Mouse (Mus musculus) MEL (cell line): ENCODE data around the gene Nr5a1. TPM values are rescaled to one million over a fixed set of nuclear protein-coding genes. Genes with fewer than 3 reads are reported as not detected.

Experiments
- DNase-seq: peaks from one replicate; pipeline ENCODE4 v3.0.0; 2011; ENCODE audit warnings: low read depth, low spot score
- H3K27ac ChIP-seq: 2 replicates; pipeline ENCODE4 v1.5.1; 2012; ENCODE audit warnings: low read depth, mild to moderate bottlenecking, control low read depth, low read length, moderate library complexity; ENCODE audit not compliant: control insufficient read depth
- H3K27me3 ChIP-seq, 2 experiments: fragments of 150-350 bp in 1 of 2; sonication (generic) in 1 of 2; 2 replicates each; pipeline ENCODE4 v1.6.1; 2012; ENCODE audit warnings: low read length in 2 of 2, mild to moderate bottlenecking in 2 of 2, improper control_type of control experiment in 1 of 2, moderate library complexity in 1 of 2; ENCODE audit not compliant: insufficient read depth in 2 of 2, control insufficient read depth in 1 of 2
- H3K36me3 ChIP-seq, 2 experiments: 2 replicates each; pipeline ENCODE4 v1.6.1; 2012 to 2014; ENCODE audit warnings: low read length in 2 of 2, improper control_type of control experiment in 1 of 2, inconsistent platforms in 1 of 2, mild to moderate bottlenecking in 1 of 2; ENCODE audit not compliant: insufficient read depth in 2 of 2, control insufficient read depth in 1 of 2
- H3K4me1 ChIP-seq, 2 experiments: fragments of 150-350 bp in 1 of 2; sonication (generic) in 1 of 2; 2 replicates each; pipeline ENCODE4 v1.6.1; 2012; ENCODE audit warnings: low read length in 2 of 2, improper control_type of control experiment in 1 of 2, mild to moderate bottlenecking in 1 of 2; ENCODE audit not compliant: insufficient read depth in 2 of 2, control insufficient read depth in 1 of 2
- H3K4me3 ChIP-seq, 2 experiments: fragments of 150-350 bp in 1 of 2; sonication (generic) in 1 of 2; 2 replicates each; pipeline ENCODE4 v1.5.1; 2012; ENCODE audit warnings: low read depth in 2 of 2, low read length in 2 of 2, mild to moderate bottlenecking in 2 of 2, moderate library complexity in 2 of 2, control low read depth in 1 of 2, improper control_type of control experiment in 1 of 2; ENCODE audit not compliant: control insufficient read depth in 1 of 2, insufficient read depth in 1 of 2
- H3K79me2 ChIP-seq: 2 replicates; pipeline ENCODE4 v1.6.1; 2012; ENCODE audit warnings: mild to moderate bottlenecking, low read length, moderate library complexity; ENCODE audit not compliant: control insufficient read depth, poor library complexity, insufficient read depth
- H3K9ac ChIP-seq: 2 replicates; pipeline ENCODE4 v1.6.1; 2012; ENCODE audit warnings: low read depth, mild to moderate bottlenecking, control low read depth, low read length, moderate library complexity; ENCODE audit not compliant: control insufficient read depth, poor library complexity, severe bottlenecking
- H3K9me3 ChIP-seq: fragments of 150-350 bp; sonication (generic); replicated peaks from 2 replicates; pipeline ENCODE4 v1.6.1; 2012; ENCODE audit warnings: mild to moderate bottlenecking, low read length, improper control_type of control experiment, moderate library complexity; ENCODE audit not compliant: insufficient read depth
- CTCF ChIP-seq, 3 experiments: IDR thresholded peaks in 2 of 3; conservative IDR thresholded peaks in 1 of 3; 2 replicates each; pipeline ENCODE4 v1.5.1; 2011 to 2012; ENCODE audit warnings: low read length in 3 of 3, low read depth in 2 of 3, mild to moderate bottlenecking in 2 of 3, improper control_type of control experiment in 1 of 3, inconsistent platforms in 1 of 3, mixed read lengths in 1 of 3, moderate library complexity in 1 of 3; ENCODE audit not compliant: control insufficient read depth in 1 of 3, insufficient read depth in 1 of 3, poor library complexity in 1 of 3, severe bottlenecking in 1 of 3
- EP300 ChIP-seq, 2 experiments: IDR thresholded peaks; 2 replicates each; pipeline ENCODE4 v1.6.1; 2011; ENCODE audit warnings: improper control_type of control experiment in 2 of 2, low read length in 2 of 2, low read depth in 1 of 2, mild to moderate bottlenecking in 1 of 2
- GATA1 ChIP-seq: IDR thresholded peaks from 2 replicates; pipeline ENCODE4 v1.6.1; 2011; ENCODE audit warnings: low read depth, low read length, improper control_type of control experiment
- MAX ChIP-seq: IDR thresholded peaks from 2 replicates; pipeline ENCODE4 v1.6.1; 2011; ENCODE audit warnings: low read length, improper control_type of control experiment
- MYB ChIP-seq: IDR thresholded peaks from 2 replicates; pipeline ENCODE4 v1.6.1; 2011; ENCODE audit warnings: mild to moderate bottlenecking, low read depth, low read length, improper control_type of control experiment
- RAD21 ChIP-seq: IDR thresholded peaks from 2 replicates; pipeline ENCODE4 v1.6.1; 2011; ENCODE audit warnings: mild to moderate bottlenecking, low read depth, low read length, improper control_type of control experiment
- SIN3A ChIP-seq: IDR thresholded peaks from 2 replicates; pipeline ENCODE4 v1.6.1; 2012; ENCODE audit warnings: low read length, improper control_type of control experiment, inconsistent platforms
- SMC3 ChIP-seq: IDR thresholded peaks from 2 replicates; pipeline ENCODE4 v1.6.1; 2011; ENCODE audit warnings: low read depth, low read length, improper control_type of control experiment
- TAL1 ChIP-seq: IDR thresholded peaks from 2 replicates; pipeline ENCODE4 v1.6.1; 2012; ENCODE audit warnings: mild to moderate bottlenecking, inconsistent platforms, low read length, moderate library complexity, mixed read lengths
- ZC3H11A ChIP-seq: IDR thresholded peaks from 2 replicates; pipeline ENCODE4 v1.6.1; 2012; ENCODE audit warnings: low read depth, mild to moderate bottlenecking, inconsistent platforms, low read length, improper control_type of control experiment
- polyA plus RNA-seq, 2 experiments: library from polyadenylated mRNA; stranded (reverse) in 1 of 2; unstranded in 1 of 2; fragments of >175 nt in 1 of 2; fragments of >200 nt in 1 of 2; gene quantifications; 2 replicates each; pipeline versions ENCODE4 v1.2.1 to v1.2.4; 2012; ENCODE audit warnings: low replicate concordance in 2 of 2, low read depth in 1 of 2; ENCODE audit not compliant: insufficient read length in 2 of 2, insufficient read depth in 1 of 2, missing spikeins in 1 of 2
- total RNA-seq: library from RNA; depleted of rRNA; stranded (reverse); fragments of 300-350 nt; gene quantifications from 2 replicates; pipeline ENCODE4 v1.2.3, GENCODE M21; 2012

Gene Nr5a1
- total and polyA plus RNA-seq, 3 experiments: not detected

DNA sequence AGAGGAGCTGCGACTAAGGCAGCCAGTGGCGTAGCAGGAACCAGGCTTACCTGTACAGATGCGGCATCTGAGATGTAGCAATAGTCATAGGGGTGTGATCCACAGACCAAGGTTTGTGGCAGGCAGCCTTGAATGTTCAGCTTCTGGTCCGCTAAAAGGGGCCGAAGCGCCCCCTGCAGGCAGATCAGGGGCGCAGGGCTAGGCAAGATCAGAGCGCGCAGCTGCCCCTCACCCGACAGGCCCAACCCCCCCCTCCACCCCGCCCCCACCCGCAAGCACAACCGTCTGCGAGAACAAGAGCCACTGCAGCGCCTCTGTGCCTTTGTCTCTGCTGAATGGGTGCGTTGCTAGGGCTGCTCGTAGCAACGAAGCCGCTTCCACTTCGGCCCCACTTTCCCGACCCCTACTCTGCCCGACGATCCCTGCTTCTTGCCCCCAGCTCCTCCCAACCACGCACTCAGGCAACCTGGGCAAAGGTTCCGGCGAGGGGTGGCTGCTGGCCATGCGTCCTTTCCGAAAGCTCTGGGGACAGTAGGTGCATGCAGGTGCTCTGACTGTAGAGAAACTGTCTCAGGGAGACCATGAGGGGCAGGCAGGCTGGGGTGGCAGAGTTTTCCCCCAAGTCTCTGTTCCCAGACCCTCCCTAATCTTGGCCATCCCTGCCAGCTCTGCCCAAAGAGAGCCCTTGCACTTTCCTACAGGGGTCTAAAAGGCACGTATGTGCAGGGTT lies 25.4 kb downstream of the Nr5a1 start:
- H3K27me3 ChIP-seq: no peaks in the 10 kb centered on the region
- no peaks in the 10 kb centered on the region for H3K79me2 ChIP-seq
- H3K4me3 ChIP-seq: no peak overlapping the region
- DNase-seq: peak; percentile 32
- TF ChIP-seq SMC3: peak; percentile 50
- peak; percentile 23; the same call in 1 of the 2 replicates for TF ChIP-seq ZC3H11A
- TF ChIP-seq MYB: no peak
- peak; percentile 44 for TF ChIP-seq RAD21
- peak; percentile 57 to 80 (median 60); a peak in 5 of 6 replicates for TF ChIP-seq CTCF (IDR thresholded peaks at IDR 0.05 in 2 of 3, conservative IDR thresholded peaks at IDR 0.05 in 1 of 3; ENCODE audit: control insufficient read depth in 1 of 3, insufficient read depth in 1 of 3, low read depth in 2 of 3, low read length in 3 of 3, poor library complexity in 1 of 3, severe bottlenecking in 1 of 3)
- TF ChIP-seq MAX: no peak
- no peak overlapping the region for H3K27ac ChIP-seq
- no peaks in the 10 kb centered on the region for H3K4me1 ChIP-seq
- no peaks in the 10 kb centered on the region for H3K9me3 ChIP-seq
- H3K36me3 ChIP-seq: no peaks in the 10 kb centered on the region
- no peak overlapping the region for H3K9ac ChIP-seq

DNA sequence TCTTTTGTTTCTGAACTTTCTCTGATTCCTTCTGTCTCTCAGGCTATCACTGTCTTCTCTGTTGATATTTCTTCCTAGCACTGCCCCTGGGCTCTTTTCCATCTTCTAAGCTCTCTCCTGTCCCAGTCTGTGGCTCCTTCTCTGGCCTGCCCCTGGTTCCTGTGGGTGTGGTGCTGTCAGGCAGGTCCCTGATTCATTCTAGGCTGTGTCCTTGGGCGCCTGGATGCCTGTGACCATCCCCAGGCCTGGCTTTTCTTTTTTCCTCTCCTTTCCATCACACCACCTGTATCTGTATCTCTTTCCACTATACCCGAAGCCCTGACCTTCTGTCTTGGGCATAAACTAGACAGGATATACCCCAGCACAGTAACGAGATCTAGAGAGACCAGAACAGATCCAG lies 28.6 kb downstream of the Nr5a1 start:
- H3K9me3 ChIP-seq: no peaks in the 10 kb centered on the region
- peaks cover 0 to 4% of the 10 kb centered on the region in 2 experiments; a peak in 1 of 4 replicates for H3K36me3 ChIP-seq
- TF ChIP-seq GATA1: no peak
- no peak for DNase-seq
- no peak overlapping the region for H3K4me3 ChIP-seq
- H3K9ac ChIP-seq: no peak overlapping the region
- H3K79me2 ChIP-seq: no peaks in the 10 kb centered on the region
- H3K27me3 ChIP-seq: no peaks in the 10 kb centered on the region
- H3K27ac ChIP-seq: no peak overlapping the region
- H3K4me1 ChIP-seq: peaks cover 0 to 16% of the 10 kb centered on the region in 2 experiments; a peak in 2 of 4 replicates

DNA sequence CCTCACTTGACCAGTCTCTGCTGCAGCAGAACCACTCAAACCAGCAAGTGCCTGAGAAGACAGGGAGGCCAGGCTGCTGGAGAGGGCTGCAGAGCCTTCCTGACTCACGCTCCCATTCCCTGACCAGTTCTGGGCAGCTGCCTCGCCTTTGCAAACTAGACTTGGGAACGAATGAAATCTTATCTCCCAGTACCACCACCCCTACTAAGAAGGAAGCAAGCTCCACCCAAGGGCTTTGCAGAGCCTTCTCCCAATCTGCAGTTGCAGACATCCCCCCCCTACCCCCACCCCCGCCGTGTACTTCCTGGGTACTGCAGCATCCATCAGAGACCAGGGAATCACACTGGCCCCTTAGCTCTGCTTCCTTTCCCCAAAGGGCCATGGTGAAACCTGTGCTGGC lies 31.3 kb downstream of the Nr5a1 start:
- H3K27ac ChIP-seq: no peak overlapping the region
- peak; percentile 53 for DNase-seq
- no peak overlapping the region for H3K9ac ChIP-seq
- TF ChIP-seq TAL1 (peak; percentile 46; the same call in 1 of the 2 replicates), SIN3A (no peak), EP300 (IDR thresholded peaks at IDR 0.05; ENCODE audit: low read depth in 1 of 2, low read length in 2 of 2) (peak in 1 of 2 experiments; percentile 57; a peak in 2 of 4 replicates)
- TF ChIP-seq, all 39 proteins: peak for 2
- peaks cover 0 to 4% of the 10 kb centered on the region in 2 experiments; a peak in 1 of 4 replicates for H3K36me3 ChIP-seq
- no peak overlapping the region for H3K4me3 ChIP-seq
- no peaks in the 10 kb centered on the region for H3K27me3 ChIP-seq
- H3K9me3 ChIP-seq: no peaks in the 10 kb centered on the region
- peaks cover 0 to 16% of the 10 kb centered on the region in 2 experiments; a peak in 2 of 4 replicates for H3K4me1 ChIP-seq
- no peaks in the 10 kb centered on the region for H3K79me2 ChIP-seq
